Mouse (Mus musculus): ENCODE measurements around the gene Hsd3b2.

- TF ChIP-seq CTCF (IDR thresholded peaks at IDR 0.05; ENCODE audit: low read depth), result no peak
- TF ChIP-seq EP300 (IDR thresholded peaks at IDR 0.05; ENCODE audit: low read depth), result no peak
Measured at GRCm38 (mm10) chr3:98733724-98734123, 9.4 kb upstream of the Hsd3b2 start.
